21 mouse cellular contexts compared by ENCODE assay signal in the genomic region with DNA sequence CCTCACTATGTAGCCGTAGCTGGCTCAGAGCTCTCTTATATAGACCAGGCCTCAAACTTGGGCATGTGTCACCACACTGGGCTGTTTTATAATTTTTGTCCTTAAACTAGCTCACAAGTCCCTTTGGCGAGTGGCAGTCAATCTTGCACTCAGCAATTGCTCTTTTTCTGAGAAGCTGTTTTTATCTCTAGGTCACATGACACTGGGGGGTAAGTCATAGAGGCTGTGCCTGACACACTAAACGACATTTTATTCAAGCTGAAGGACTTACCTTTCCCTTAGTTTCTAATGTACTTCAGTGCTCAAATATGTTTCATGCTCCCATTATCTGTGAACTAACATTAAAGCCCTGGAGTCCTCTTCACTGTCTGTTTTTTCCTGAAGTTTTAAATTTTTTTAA.
"Had no signal": no experiment of that assay in that cellular context is flagged by ENCODE, and none has a peak within 500 bp of the region (broad histone marks: within the 10 kb centered on the region; RNA-seq: fewer than 3 reads in every experiment).

No protein-coding gene starts in this region.

- H3K4me1 ChIP-seq: liver, embryonic 15.5 days; lung, embryonic 15.5 days; megakaryocyte, embryonic 14.5 days; neural tube, embryonic 15.5 days had no signal

- DNase-seq: liver, postnatal 0 days; lung, adult 2 months; lung, postnatal 14 days; lung, postnatal 36 days; midbrain, embryonic 14.5 days; retina, postnatal 1 day; right cerebral cortex, postnatal 14 days; spleen, adult 18-20 months; thymus, adult 18-20 months; thymus, postnatal 14 days; thymus, postnatal 36 days had no signal

- H3K27me3 ChIP-seq: liver, embryonic 15.5 days; lung, embryonic 15.5 days; megakaryocyte, embryonic 14.5 days; midbrain, embryonic 12.5 days; neural tube, embryonic 13.5 days; neural tube, embryonic 15.5 days had no signal

- H3K9me3 ChIP-seq: liver, embryonic 15.5 days; lung, embryonic 15.5 days; megakaryocyte, embryonic 14.5 days; midbrain, embryonic 10.5 days; midbrain, embryonic 12.5 days; neural tube, embryonic 13.5 days; neural tube, embryonic 15.5 days had no signal

- ATAC-seq: liver, postnatal 0 days; lung, postnatal 0 days; midbrain, embryonic 16.5 days had no signal

- H3K4me3 ChIP-seq: liver, embryonic 15.5 days; lung, embryonic 15.5 days; megakaryocyte, embryonic 14.5 days; midbrain, embryonic 10.5 days; midbrain, embryonic 12.5 days; myocyte; neural tube, embryonic 13.5 days; neural tube, embryonic 15.5 days had no signal

- H3K36me3 ChIP-seq: liver, embryonic 15.5 days; lung, embryonic 15.5 days; midbrain, embryonic 10.5 days; midbrain, embryonic 12.5 days; neural tube, embryonic 13.5 days; neural tube, embryonic 15.5 days had no signal
